Mouse (Mus musculus) CH12.LX (cell line): ENCODE measurements around the gene Lmx1a. TPM values are rescaled to one million over a fixed set of nuclear protein-coding genes. Genes with fewer than 3 reads are reported as not detected.

ENCODE experiments used
- DNase-seq: peaks from one replicate; pipeline ENCODE4 v3.0.0-alpha.2; 2013; ENCODE audit errors: extremely low read depth
- H3K27ac ChIP-seq: 2 replicates; pipeline ENCODE4 v1.5.1; 2012; ENCODE audit warnings: low read depth, mild to moderate bottlenecking, control low read depth, moderate library complexity; ENCODE audit not compliant: insufficient read depth
- H3K27me3 ChIP-seq: replicated peaks from 2 replicates; pipeline ENCODE3; 2012; ENCODE audit warnings: inconsistent platforms
- H3K36me3 ChIP-seq, 2 experiments: replicated peaks in 1 of 2; 2 replicates each; pipeline versions ENCODE3 to v1.6.1; 2012; ENCODE audit warnings: inconsistent platforms in 1 of 2, low read length in 1 of 2, mild to moderate bottlenecking in 1 of 2, mixed read lengths in 1 of 2, moderate library complexity in 1 of 2; ENCODE audit not compliant: control insufficient read depth in 1 of 2, insufficient read depth in 1 of 2
- H3K4me1 ChIP-seq, 2 experiments: 2 replicates each; pipeline ENCODE4 v1.6.1; 2012; ENCODE audit warnings: inconsistent platforms in 1 of 2, moderate library complexity in 1 of 2; ENCODE audit not compliant: insufficient read depth in 2 of 2, control insufficient read depth in 1 of 2
- H3K4me2 ChIP-seq: 2 replicates; pipeline ENCODE4 v1.6.1; 2012; ENCODE audit warnings: low read depth, mild to moderate bottlenecking, control low read depth; ENCODE audit not compliant: poor library complexity, insufficient read depth, severe bottlenecking
- H3K4me3 ChIP-seq, 3 experiments: fragments of 150-350 bp in 1 of 3; sonication (generic) in 1 of 3; replicated peaks in 1 of 3; 2 replicates each; pipeline versions ENCODE3 to v1.5.1; 2011 to 2012; ENCODE audit warnings: low read depth in 2 of 3, low read length in 2 of 3, mild to moderate bottlenecking in 2 of 3, moderate library complexity in 2 of 3, control low read depth in 1 of 3, improper control_type of control experiment in 1 of 3, inconsistent platforms in 1 of 3, mixed read lengths in 1 of 3; ENCODE audit not compliant: poor library complexity in 1 of 3
- H3K79me2 ChIP-seq: replicated peaks from 2 replicates; pipeline ENCODE4 v1.6.1; 2012; ENCODE audit warnings: mild to moderate bottlenecking, moderate library complexity; ENCODE audit not compliant: control insufficient read depth, poor library complexity, insufficient read depth, severe bottlenecking; ENCODE audit errors: extremely low read depth
- H3K9ac ChIP-seq: 2 replicates; pipeline ENCODE4 v1.6.1; 2012; ENCODE audit warnings: low read depth, mild to moderate bottlenecking, control low read depth, moderate library complexity; ENCODE audit not compliant: insufficient read depth
- H3K9me3 ChIP-seq: replicated peaks from 2 replicates; pipeline ENCODE3; 2012; ENCODE audit warnings: low read length, inconsistent platforms, mixed read lengths
- BHLHE40 ChIP-seq: IDR thresholded peaks from 2 replicates; pipeline ENCODE4 v1.6.1; 2011; ENCODE audit warnings: mild to moderate bottlenecking, low read depth, low read length, improper control_type of control experiment
- CHD1 ChIP-seq: IDR thresholded peaks from 2 replicates; pipeline ENCODE4 v1.6.1; 2012; ENCODE audit warnings: low read depth, low read length, improper control_type of control experiment, inconsistent platforms
- CHD2 ChIP-seq: IDR thresholded peaks from 2 replicates; pipeline ENCODE4 v1.6.1; 2011; ENCODE audit warnings: low read length, improper control_type of control experiment
- CTCF ChIP-seq, 2 experiments: IDR thresholded peaks in 1 of 2; conservative IDR thresholded peaks in 1 of 2; 2 replicates each; pipeline ENCODE4 v1.5.1; 2011 to 2012; ENCODE audit warnings: low read depth in 2 of 2, low read length in 2 of 2, improper control_type of control experiment in 1 of 2, inconsistent platforms in 1 of 2, mild to moderate bottlenecking in 1 of 2, moderate library complexity in 1 of 2
- EP300 ChIP-seq: IDR thresholded peaks from 2 replicates; pipeline ENCODE4 v1.6.1; 2011; ENCODE audit warnings: low read length, improper control_type of control experiment
- JUND ChIP-seq: conservative IDR thresholded peaks from 2 replicates; pipeline ENCODE4 v1.6.1; 2011; ENCODE audit warnings: low read depth, low read length, improper control_type of control experiment
- MAX ChIP-seq: IDR thresholded peaks from 2 replicates; pipeline ENCODE4 v1.6.1; 2011; ENCODE audit warnings: low read length, improper control_type of control experiment
- MAZ ChIP-seq: IDR thresholded peaks from 2 replicates; pipeline ENCODE4 v1.6.1; 2012; ENCODE audit warnings: low read depth, mild to moderate bottlenecking, inconsistent platforms, low read length, improper control_type of control experiment, moderate library complexity
- MEF2A ChIP-seq: IDR thresholded peaks from 2 replicates; pipeline ENCODE4 v1.6.1; 2014; ENCODE audit warnings: low read depth, mild to moderate bottlenecking, inconsistent platforms, low read length, improper control_type of control experiment, borderline replicate concordance
- MXI1 ChIP-seq: IDR thresholded peaks from 2 replicates; pipeline ENCODE4 v1.6.1; 2011; ENCODE audit warnings: mild to moderate bottlenecking, low read depth, low read length, improper control_type of control experiment
- MYC ChIP-seq: IDR thresholded peaks from 2 replicates; pipeline ENCODE4 v1.6.1; 2011; ENCODE audit warnings: low read depth, mild to moderate bottlenecking, improper control_type of control experiment, low read length
- NRF1 ChIP-seq: IDR thresholded peaks from 2 replicates; pipeline ENCODE4 v1.6.1; 2014; ENCODE audit warnings: low read depth, mild to moderate bottlenecking, inconsistent platforms, low read length, improper control_type of control experiment, moderate library complexity
- PAX5 ChIP-seq: IDR thresholded peaks from 2 replicates; pipeline ENCODE4 v1.6.1; 2012; ENCODE audit warnings: low read length, inconsistent platforms, mixed read lengths
- POLR2A ChIP-seq: IDR thresholded peaks from 2 replicates; pipeline ENCODE4 v1.6.1; 2011; ENCODE audit warnings: low read depth, mild to moderate bottlenecking, improper control_type of control experiment, low read length
- POLR2AphosphoS2 ChIP-seq: IDR thresholded peaks from 2 replicates; pipeline ENCODE4 v1.6.1; 2011; ENCODE audit warnings: low read depth, low read length, improper control_type of control experiment
- RAD21 ChIP-seq: IDR thresholded peaks from 2 replicates; pipeline ENCODE4 v1.6.1; 2011; ENCODE audit warnings: low read depth, mild to moderate bottlenecking, low read length, improper control_type of control experiment, moderate library complexity
- RCOR1 ChIP-seq: conservative IDR thresholded peaks from 2 replicates; pipeline ENCODE4 v1.6.1; 2012; ENCODE audit warnings: low read depth, mild to moderate bottlenecking, inconsistent platforms, low read length, improper control_type of control experiment
- SIN3A ChIP-seq: IDR thresholded peaks from 2 replicates; pipeline ENCODE4 v1.6.1; 2012; ENCODE audit warnings: low read length, improper control_type of control experiment, inconsistent platforms
- TBP ChIP-seq: conservative IDR thresholded peaks from 2 replicates; pipeline ENCODE4 v1.6.1; 2011; ENCODE audit warnings: low read depth, low read length, improper control_type of control experiment
- TCF12 ChIP-seq: IDR thresholded peaks from 2 replicates; pipeline ENCODE4 v1.6.1; 2014; ENCODE audit warnings: low read depth, mild to moderate bottlenecking, inconsistent platforms, low read length, improper control_type of control experiment
- UBTF ChIP-seq: IDR thresholded peaks from 2 replicates; pipeline ENCODE4 v1.6.1; 2012; ENCODE audit warnings: low read depth, mild to moderate bottlenecking, inconsistent platforms, low read length, improper control_type of control experiment, moderate library complexity
- USF1 ChIP-seq: IDR thresholded peaks from 2 replicates; pipeline ENCODE4 v1.6.1; 2014; ENCODE audit warnings: low read depth, mild to moderate bottlenecking, inconsistent platforms, low read length, improper control_type of control experiment
- USF2 ChIP-seq: conservative IDR thresholded peaks from 2 replicates; pipeline ENCODE4 v1.6.1; 2011; ENCODE audit warnings: low read depth, low read length, improper control_type of control experiment
- ZKSCAN1 ChIP-seq: IDR thresholded peaks from 2 replicates; pipeline ENCODE4 v1.6.1; 2012; ENCODE audit warnings: low read depth, inconsistent platforms, low read length, improper control_type of control experiment, borderline replicate concordance
- ZNF384 ChIP-seq: IDR thresholded peaks from 2 replicates; pipeline ENCODE4 v1.6.1; 2012; ENCODE audit warnings: low read depth, low read length, improper control_type of control experiment, inconsistent platforms
- dilution Hi-C: fragments of 300-500 bp; cut with MboI; formaldehyde crosslinking; loops from 2 replicates; pipeline ENCODE4 v1.14.3; 2020; ENCODE audit warnings: low sequenced_read_pairs; ENCODE audit not compliant: extremely low pct_unique_long_range_greater_than_20kb, extremely low pct_ligation_motif_present
- in situ Hi-C: fragments of 300-500 bp; cut with MboI; formaldehyde crosslinking; loops from 3 replicates; pipeline ENCODE4 v1.14.3; 2019; ENCODE audit warnings: low sequenced_read_pairs, low pct_ligation_motif_present, low pct_unique_long_range_greater_than_20kb, mixed read lengths
- polyA plus RNA-seq: library from polyadenylated mRNA; unstranded; fragments of >175 nt; gene quantifications from 2 replicates; pipeline ENCODE4 v1.2.1, GENCODE M21; 2012; ENCODE audit warnings: low read depth; ENCODE audit not compliant: insufficient read length
- total RNA-seq, 2 experiments: library from RNA; depleted of rRNA; stranded (reverse); fragments of 300-350 nt in 1 of 2; fragments of >200 nt in 1 of 2; gene quantifications; 2 replicates each; pipeline ENCODE4 v1.2.3; 2012 to 2014

Gene Lmx1a
- total and polyA plus RNA-seq, 3 experiments: not detected

DNA sequence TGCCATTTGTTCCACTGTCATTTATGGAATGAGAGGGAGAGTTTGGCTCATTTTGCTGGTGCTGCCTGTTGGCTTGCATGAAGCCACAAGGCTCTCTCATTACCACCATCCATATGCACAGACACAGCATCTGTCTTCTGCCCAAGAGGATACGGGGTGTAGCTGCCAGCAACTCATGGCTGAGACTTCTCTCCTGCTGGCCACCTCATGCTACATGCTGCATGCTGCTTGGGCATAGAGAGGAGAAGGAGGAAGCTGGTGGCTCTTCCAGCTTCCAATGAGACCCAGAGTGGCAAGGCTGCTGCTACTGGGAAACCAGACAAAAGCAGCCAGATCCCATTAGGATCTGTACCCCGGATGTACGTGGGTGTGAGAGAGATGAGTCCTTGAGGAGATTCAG is 47.8 kb downstream of the Lmx1a start:
- no peak for DNase-seq
- no peaks in the 10 kb centered on the region for H3K4me1 ChIP-seq
- H3K4me3 ChIP-seq: no peak overlapping the region
- H3K36me3 ChIP-seq: no peaks in the 10 kb centered on the region
- no peak overlapping the region for H3K9ac ChIP-seq
- in situ Hi-C loops (no loop called here), dilution Hi-C loops (no loop called here)
- TF ChIP-seq BHLHE40 (no peak), POLR2AphosphoS2 (no peak)
- H3K79me2 ChIP-seq: no peaks in the 10 kb centered on the region
- H3K27ac ChIP-seq: no peak overlapping the region
- H3K9me3 ChIP-seq: peaks cover 88% of the 10 kb centered on the region
- no peak overlapping the region for H3K4me2 ChIP-seq
- no peaks in the 10 kb centered on the region for H3K27me3 ChIP-seq

DNA sequence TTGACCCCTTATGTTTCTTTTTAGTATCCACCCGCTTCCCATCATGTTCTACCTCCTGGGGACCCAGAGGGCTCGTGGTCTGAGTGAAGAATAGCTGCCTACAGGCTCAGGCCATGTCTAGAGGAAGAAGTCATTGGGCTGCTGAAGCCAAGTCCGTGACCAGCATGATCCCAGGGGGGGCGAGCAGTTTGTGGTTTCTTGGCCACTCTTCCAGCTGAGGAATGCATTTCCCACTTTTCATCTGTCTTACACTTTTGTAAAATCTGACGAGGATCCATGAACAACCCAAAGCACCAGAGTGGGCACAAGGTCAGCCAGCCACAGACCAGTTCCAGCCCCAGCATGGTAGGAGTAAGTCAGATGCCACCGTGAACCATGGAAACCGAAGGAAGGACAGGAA is 50.2 kb downstream of the Lmx1a start:
- Histone ChIP-seq H3K27me3 (no peaks in the 10 kb centered on the region), H3K4me2 (no peak overlapping the region), H3K4me1 (no peaks in the 10 kb centered on the region), H3K27ac (no peak overlapping the region), H3K9me3 (peaks cover 82% of the 10 kb centered on the region), H3K9ac (no peak overlapping the region), H3K79me2 (no peaks in the 10 kb centered on the region), H3K36me3 (no peaks in the 10 kb centered on the region), H3K4me3 (no peak overlapping the region)
- in situ Hi-C loops: no loop called here
- dilution Hi-C loops: no loop called here
- no peak for DNase-seq
- TF ChIP-seq ZNF384: no peak
- no peak for TF ChIP-seq POLR2A
- TF ChIP-seq MAX: no peak
- no peak for TF ChIP-seq TCF12
- no peak for TF ChIP-seq JUND
- TF ChIP-seq RCOR1: no peak
- no peak for TF ChIP-seq NRF1
- no peak for TF ChIP-seq PAX5
- TF ChIP-seq RAD21: no peak
- TF ChIP-seq EP300: no peak
- no peak for TF ChIP-seq CTCF (conservative IDR thresholded peaks at IDR 0.05 in 1 of 2, IDR thresholded peaks at IDR 0.05 in 1 of 2; ENCODE audit: low read depth in 2 of 2, low read length in 2 of 2)
- TF ChIP-seq CHD1: no peak
- TF ChIP-seq MAZ: no peak

DNA sequence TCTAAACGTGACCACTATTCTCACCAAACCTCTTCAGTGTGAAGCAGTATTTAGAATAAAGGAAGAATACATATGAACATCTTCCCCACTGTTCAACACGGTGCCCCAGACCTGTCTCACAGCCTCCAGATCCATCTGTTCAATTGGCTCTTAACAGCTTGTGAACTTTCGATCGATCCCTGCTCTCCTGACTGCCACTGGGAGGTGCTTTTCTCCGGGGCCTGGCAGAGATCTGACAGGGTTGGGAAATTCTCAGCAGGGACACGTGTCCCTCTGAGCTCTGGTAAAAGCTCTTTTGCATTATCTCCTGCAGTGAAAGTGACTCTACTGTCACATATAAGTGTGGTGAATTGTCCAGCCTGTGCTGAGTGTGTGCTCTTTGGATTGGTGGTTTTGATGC is 57.6 kb downstream of the Lmx1a start:
- Histone ChIP-seq H3K4me1 (no peaks in the 10 kb centered on the region), H3K79me2 (no peaks in the 10 kb centered on the region), H3K27ac (no peak overlapping the region), H3K36me3 (no peaks in the 10 kb centered on the region), H3K9me3 (peaks cover 72% of the 10 kb centered on the region), H3K9ac (no peak overlapping the region), H3K4me2 (no peak overlapping the region), H3K4me3 (no peak overlapping the region), H3K27me3 (no peaks in the 10 kb centered on the region)
- DNase-seq: no peak
- in situ Hi-C loops (no loop called here), dilution Hi-C loops (no loop called here)
- TF ChIP-seq POLR2AphosphoS2 (no peak), USF2 (no peak), SIN3A (no peak), ZKSCAN1 (no peak), USF1 (no peak), CHD2 (no peak), MXI1 (no peak), MEF2A (no peak), CTCF (conservative IDR thresholded peaks at IDR 0.05 in 1 of 2, IDR thresholded peaks at IDR 0.05 in 1 of 2; ENCODE audit: low read depth in 2 of 2, low read length in 2 of 2) (no peak), TBP (no peak), UBTF (no peak), CHD1 (no peak), BHLHE40 (no peak), MYC (no peak), PAX5 (no peak)
